Comparison of ENCODE assay signal across 37 mouse cellular contexts in the genomic region with DNA sequence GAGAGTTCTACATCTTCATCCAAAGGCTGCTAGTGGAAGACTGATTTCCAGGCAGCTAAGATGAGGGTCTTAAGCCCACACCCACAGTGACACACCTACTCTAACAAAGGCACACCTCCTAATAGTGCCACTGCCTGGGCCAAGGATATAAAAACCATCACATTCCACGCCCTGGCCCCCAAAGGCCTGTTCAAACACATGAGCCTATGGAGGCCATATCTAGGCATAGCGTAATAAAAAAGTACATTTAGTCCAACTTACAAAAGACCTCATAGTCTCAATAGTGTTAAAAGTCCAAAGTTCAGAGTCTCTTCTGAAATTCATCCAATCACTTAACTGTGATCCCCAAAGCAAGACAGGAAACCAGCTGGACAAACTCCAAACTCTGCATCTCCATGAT. TPM values are rescaled to one million over a fixed set of nuclear protein-coding genes. Genes with fewer than 3 reads are reported as not detected.
"Had no signal": no experiment of that assay in that cellular context is flagged by ENCODE, and none has a peak within 500 bp of the region (broad histone marks: within the 10 kb centered on the region; RNA-seq: fewer than 3 reads in every experiment).

No protein-coding gene starts in this region.

- H3K27ac ChIP-seq: limb, embryonic 10.5 days; limb, embryonic 12.5 days; limb, embryonic 13.5 days; limb, embryonic 15.5 days; liver, embryonic 12.5 days; liver, embryonic 13.5 days; liver, embryonic 14.5 days; liver, embryonic 15.5 days; lung, embryonic 15.5 days; macrophage; midbrain, embryonic 10.5 days; midbrain, embryonic 12.5 days; midbrain, embryonic 13.5 days; midbrain, embryonic 15.5 days; neural tube, embryonic 12.5 days had no signal

- DNase-seq: left cerebral cortex, postnatal 4 days; liver; liver, embryonic 13.5 days; liver, postnatal 0 days; lung, adult 18-20 months; lung, adult 2 months; lung, embryonic 14.5 days; lung, postnatal 10 days; lung, postnatal 14 days; lung, postnatal 36 days; lung, postnatal 4 days; midbrain, embryonic 14.5 days had no signal

- ATAC-seq: liver, embryonic 12.5 days; liver, postnatal 0 days; lung, postnatal 0 days; midbrain, embryonic 13.5 days; midbrain, embryonic 15.5 days; midbrain, embryonic 16.5 days had no signal

- H3K4me2 ChIP-seq: limb, embryonic 12.5 days; limb, embryonic 13.5 days; limb, embryonic 15.5 days; liver, embryonic 11.5 days; liver, embryonic 12.5 days; liver, embryonic 13.5 days; liver, embryonic 15.5 days; lung, embryonic 14.5 days; lung, embryonic 15.5 days; midbrain, embryonic 11.5 days; midbrain, embryonic 12.5 days; midbrain, embryonic 13.5 days; midbrain, embryonic 15.5 days; neural tube, embryonic 12.5 days had no signal

- H3K27me3 ChIP-seq: limb, embryonic 12.5 days; limb, embryonic 13.5 days; limb, embryonic 15.5 days; liver, embryonic 12.5 days; liver, embryonic 13.5 days; liver, embryonic 15.5 days; lung, embryonic 15.5 days; megakaryocyte, embryonic 14.5 days; midbrain, embryonic 12.5 days; midbrain, embryonic 13.5 days; midbrain, embryonic 15.5 days; neural tube, embryonic 12.5 days had no signal

- H3K4me3 ChIP-seq: limb, embryonic 10.5 days; limb, embryonic 12.5 days; limb, embryonic 13.5 days; limb, embryonic 15.5 days; liver, embryonic 12.5 days; liver, embryonic 13.5 days; liver, embryonic 15.5 days; lung, embryonic 15.5 days; megakaryocyte, embryonic 14.5 days; midbrain, embryonic 10.5 days; midbrain, embryonic 12.5 days; midbrain, embryonic 13.5 days; midbrain, embryonic 15.5 days; myocyte; neural tube, embryonic 12.5 days had no signal

- H3K9me3 ChIP-seq: limb, embryonic 10.5 days; limb, embryonic 12.5 days; limb, embryonic 13.5 days; limb, embryonic 15.5 days; liver, embryonic 12.5 days; liver, embryonic 13.5 days; liver, embryonic 15.5 days; lung, embryonic 15.5 days; midbrain, embryonic 10.5 days; midbrain, embryonic 12.5 days; midbrain, embryonic 13.5 days; midbrain, embryonic 15.5 days; neural tube, embryonic 12.5 days had no signal

- H3K4me1 ChIP-seq: limb, embryonic 12.5 days; limb, embryonic 13.5 days; limb, embryonic 15.5 days; lung, embryonic 15.5 days; neural tube, embryonic 12.5 days had no signal

- H3K9ac ChIP-seq: limb, embryonic 12.5 days; limb, embryonic 13.5 days; limb, embryonic 15.5 days; liver, embryonic 12.5 days; liver, embryonic 13.5 days; liver, embryonic 14.5 days; liver, embryonic 15.5 days; liver, postnatal 0 days; lung, embryonic 14.5 days; lung, embryonic 15.5 days; midbrain, embryonic 12.5 days; midbrain, embryonic 13.5 days; midbrain, embryonic 15.5 days; neural tube, embryonic 12.5 days had no signal

RNA-seq across cellular contexts. Expression of gene Dnali1, which starts 13.2 kb away (rescaled TPM):
- total RNA-seq: megakaryocyte, adult 5-6 weeks; megakaryocyte-erythroid progenitor cell, adult 5-6 weeks; monocyte, adult 5-6 weeks had no signal
- polyA plus RNA-seq: limb, embryonic 12.5 days; limb, embryonic 13.5 days; liver, embryonic 13.5 days; liver, embryonic 15.5 days; liver, embryonic 16.5 days; neural tube, embryonic 11.5 days had no signal

RNA-seq across cellular contexts. Expression of gene Zc3h12a, which starts 48.9 kb away (rescaled TPM):
- polyA plus RNA-seq: midbrain, embryonic 16.5 days had no signal
